Mouse (Mus musculus) left cerebral cortex, postnatal 36 days (tissue): ENCODE measurements around the gene BC051142. TPM values are rescaled to one million over a fixed set of nuclear protein-coding genes. Genes with fewer than 3 reads are reported as not detected.

Source experiments
- DNase-seq, 2 experiments: peaks; one replicate each; pipeline ENCODE4 v3.0.0; 2021 to 2022; ENCODE audit warnings: low spot score in 2 of 2, mixed read lengths in 1 of 2
- intact Hi-C: fragments of 180-260 bp; cut with DNase I; formaldehyde crosslinking; loops from one replicate; pipeline ENCODE4 v1.15.1; 2025
- total RNA-seq, 2 experiments: library from RNA; stranded (reverse); gene quantifications; 2 replicates each; pipeline ENCODE4 v1.2.3; 2021

BC051142 gene
- total RNA-seq, result 1 to 10 TPM; 4.1 TPM

- DNase-seq, result peak; percentile 77 to 85
- intact Hi-C loops, result no loop called here
Measured at GRCm38 (mm10) chr17:34398711-34399393, at the start of gene BC051142. BC051142 (plus strand) TSS chr17:34398820.

- DNase-seq, result peak; percentile 41 to 62
- intact Hi-C loops, result loop anchor here (2.0 kb wide), 1 partner anchor 99 kb away; no protein-coding TSS in a partner anchor
Measured at GRCm38 (mm10) chr17:34349429-34349828, 49.2 kb upstream of the BC051142 start.

GRCm38 (mm10) chr17:34354539-34354938 is 44.1 kb upstream of the BC051142 start, which contains the start of gene Btnl2:
Btnl2 (plus strand) TSS chr17:34354822.
- intact Hi-C loops, result no loop called here

GRCm38 (mm10) chr17:34354940-34355339 is 43.7 kb upstream of the BC051142 start:
- intact Hi-C loops, result no loop called here
- no peak for DNase-seq

More at GRCm38 (mm10) chr17:34354539-34354938, 44.1 kb upstream of the BC051142 start, which contains the start of gene Btnl2:
- DNase-seq, result no peak

GRCm38 (mm10) chr17:34362954-34363546 is 35.6 kb upstream of the BC051142 start:
- DNase-seq, result no peak
- intact Hi-C loops, result no loop called here

- intact Hi-C loops, result no loop called here
- no peak for DNase-seq
Measured at GRCm38 (mm10) chr17:34363676-34364310, 34.8 kb upstream of the BC051142 start.

- intact Hi-C loops, result no loop called here
- DNase-seq, result no peak
Measured at GRCm38 (mm10) chr17:34365031-34365430, 33.6 kb upstream of the BC051142 start.

GRCm38 (mm10) chr17:34370563-34370962 is 28.1 kb upstream of the BC051142 start:
- no peak for DNase-seq
- intact Hi-C loops, result no loop called here

- intact Hi-C loops, result no loop called here
- DNase-seq, result no peak
Measured at GRCm38 (mm10) chr17:34373055-34373709, 25.4 kb upstream of the BC051142 start.

- no peak for DNase-seq
- intact Hi-C loops, result no loop called here
Measured at GRCm38 (mm10) chr17:34376847-34377246, 21.8 kb upstream of the BC051142 start, which contains the start of gene Btnl1. Btnl1 (plus strand) TSS chr17:34377132.

GRCm38 (mm10) chr17:34377450-34378209 is 21.0 kb upstream of the BC051142 start:
- intact Hi-C loops, result no loop called here
- DNase-seq, result no peak

- no peak for DNase-seq
- intact Hi-C loops, result no loop called here
Measured at GRCm38 (mm10) chr17:34378716-34379115, 19.9 kb upstream of the BC051142 start.

GRCm38 (mm10) chr17:34379451-34379850 is 19.2 kb upstream of the BC051142 start:
- no peak for DNase-seq
- intact Hi-C loops, result no loop called here

- no peak for DNase-seq
- intact Hi-C loops, result no loop called here
Measured at GRCm38 (mm10) chr17:34381876-34382275, 16.7 kb upstream of the BC051142 start.

- intact Hi-C loops, result no loop called here
- DNase-seq, result no peak
Measured at GRCm38 (mm10) chr17:34383212-34383611, 15.4 kb upstream of the BC051142 start.

- intact Hi-C loops, result no loop called here
- no peak for DNase-seq
Measured at GRCm38 (mm10) chr17:34384699-34385098, 13.9 kb upstream of the BC051142 start.

- DNase-seq, result no peak
- intact Hi-C loops, result no loop called here
Measured at GRCm38 (mm10) chr17:34386656-34387055, 12.0 kb upstream of the BC051142 start.

GRCm38 (mm10) chr17:34388513-34388912 is 10.1 kb upstream of the BC051142 start:
- no peak for DNase-seq
- intact Hi-C loops, result loop anchor here (1.0 kb wide), 1 partner anchor 23 kb away; no protein-coding TSS in a partner anchor

- intact Hi-C loops, result no loop called here
- no peak for DNase-seq
Measured at GRCm38 (mm10) chr17:34391507-34391906, 7.1 kb upstream of the BC051142 start.
